Mouse (Mus musculus) embryo, embryonic 10.5 days (tissue): ENCODE data around the gene Ankrd33b.

Source experiments
- DNase-seq: peaks from one replicate; pipeline ENCODE4 v3.0.0-alpha.2; 2015; ENCODE audit warnings: low spot score

Gene Ankrd33b

GRCm38 (mm10) chr15:31367481-31368200 lies at the start of gene Ankrd33b:
Gene Ankrd33b (minus strand): TSS chr15:31367726.
- peak; percentile 70 for DNase-seq

DNA sequence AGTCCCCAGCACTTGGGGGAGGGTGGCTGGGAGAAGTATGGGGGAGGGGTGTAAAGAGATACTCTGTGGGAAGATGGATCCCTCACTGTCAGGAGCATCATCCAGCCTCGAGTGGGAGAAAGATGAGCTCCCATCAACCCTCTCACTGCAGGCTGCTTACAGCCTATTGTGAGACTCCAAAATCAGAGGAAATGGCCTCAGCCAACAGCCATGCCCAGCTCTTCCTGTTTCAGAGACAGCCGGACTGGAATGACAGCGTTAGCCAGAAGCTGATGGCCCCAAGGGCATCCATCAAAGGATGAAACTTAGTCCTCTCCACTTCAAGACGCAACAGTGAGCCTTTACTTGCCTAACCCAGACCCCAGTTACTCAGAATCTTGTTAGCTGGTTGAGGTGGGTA lies 47.7 kb upstream of the Ankrd33b start:
- no peak for DNase-seq

DNA sequence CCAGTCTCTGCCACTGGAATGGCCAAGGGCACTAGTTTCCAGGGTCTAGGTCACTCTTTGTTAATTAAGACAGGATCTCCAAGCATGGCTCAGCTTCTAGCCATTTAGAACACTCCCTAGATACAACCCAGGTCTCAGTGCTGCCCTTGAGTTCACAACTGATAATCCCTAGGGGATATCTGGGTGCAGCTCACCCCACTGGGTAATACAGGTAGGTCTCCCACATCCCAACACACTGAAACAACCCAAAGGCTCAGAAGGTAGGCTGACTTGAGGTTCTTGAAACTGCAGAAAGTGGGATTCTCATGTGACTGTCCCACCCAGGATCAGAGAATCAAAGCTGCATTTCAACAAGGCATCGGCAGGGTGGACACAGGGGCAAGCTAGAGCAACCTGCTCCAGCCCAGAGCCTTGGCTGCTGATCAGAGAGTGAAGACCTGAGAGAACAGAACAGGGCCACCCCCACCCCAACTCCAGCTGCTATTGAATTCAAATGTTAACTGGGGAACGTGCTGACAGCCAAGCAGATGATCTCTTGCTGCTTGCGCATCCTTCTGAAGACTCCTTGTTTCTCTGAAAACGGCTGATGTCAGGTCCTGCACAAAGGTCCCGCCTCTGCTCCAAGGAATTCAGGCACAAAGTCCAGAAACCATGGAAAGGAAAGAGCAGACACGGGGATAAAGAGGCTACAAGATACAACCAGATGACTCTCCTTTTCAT lies 46.8 kb upstream of the Ankrd33b start:
- DNase-seq: no peak

DNA sequence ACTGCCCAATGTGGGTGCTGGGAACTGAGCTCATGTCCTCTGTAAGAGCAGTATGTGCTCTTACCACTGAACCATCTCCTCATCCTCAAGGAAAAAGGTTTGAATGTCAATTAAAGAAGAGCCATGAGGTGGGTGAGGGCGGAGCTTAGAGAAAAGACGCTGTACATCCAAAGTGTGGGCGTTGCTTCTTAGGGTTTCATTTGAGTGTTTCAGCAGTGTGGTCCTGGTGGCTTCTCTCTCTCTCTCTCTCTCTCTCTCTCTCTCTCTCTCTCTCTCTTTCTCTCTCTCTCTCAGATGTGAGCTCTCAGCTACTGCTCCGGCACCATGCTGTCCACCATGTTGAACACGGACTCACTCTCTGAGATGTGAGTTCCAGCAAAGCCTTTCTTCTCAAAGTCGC lies 46.1 kb upstream of the Ankrd33b start:
- DNase-seq: no peak

DNA sequence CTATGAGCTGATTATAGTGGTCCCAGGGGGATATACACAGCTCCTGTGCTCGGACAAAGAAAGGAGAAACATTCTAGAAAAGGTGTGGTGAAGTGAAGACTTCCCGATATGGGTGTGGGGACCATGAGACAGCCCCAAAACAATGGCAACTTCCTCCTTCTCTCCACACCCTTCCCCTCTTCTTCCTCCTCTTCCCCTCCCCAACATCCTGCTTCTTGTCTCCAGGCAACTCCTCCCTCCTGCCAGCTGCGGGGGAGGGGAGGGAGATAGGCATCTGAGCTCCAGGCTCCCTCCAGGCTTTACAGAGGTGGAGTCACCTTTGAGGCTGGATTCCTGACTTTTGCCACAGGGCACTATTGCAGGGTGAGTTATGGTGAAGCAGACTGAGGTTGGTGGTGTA lies 45.4 kb upstream of the Ankrd33b start:
- no peak for DNase-seq

- no peak for DNase-seq
Observed at GRCm38 (mm10) chr15:31412436-31412835, 44.9 kb upstream of the Ankrd33b start.

- no peak for DNase-seq
Observed at GRCm38 (mm10) chr15:31407490-31407889, 40.0 kb upstream of the Ankrd33b start.

GRCm38 (mm10) chr15:31406881-31407280 lies 39.4 kb upstream of the Ankrd33b start:
- DNase-seq: no peak

DNA sequence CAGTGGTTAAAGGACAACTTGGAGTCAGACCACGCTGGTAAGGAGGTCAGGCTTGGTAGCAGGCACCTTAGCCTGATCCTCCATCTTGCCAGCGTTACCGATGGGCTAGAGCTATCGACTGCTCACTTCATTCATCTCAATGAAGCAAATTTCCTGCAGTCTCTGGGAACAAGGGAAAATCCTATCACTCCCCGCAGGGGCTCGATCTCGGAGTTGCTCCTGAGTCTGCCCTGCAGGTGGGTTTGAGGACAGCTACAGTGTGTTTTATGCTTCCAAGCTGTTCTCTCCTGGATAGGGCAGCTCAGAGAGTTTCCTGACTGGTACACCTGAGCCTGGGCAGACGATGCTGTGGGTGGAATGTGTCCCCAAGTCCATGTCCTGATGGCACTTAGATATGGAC lies 36.8 kb upstream of the Ankrd33b start:
- DNase-seq: no peak

DNA sequence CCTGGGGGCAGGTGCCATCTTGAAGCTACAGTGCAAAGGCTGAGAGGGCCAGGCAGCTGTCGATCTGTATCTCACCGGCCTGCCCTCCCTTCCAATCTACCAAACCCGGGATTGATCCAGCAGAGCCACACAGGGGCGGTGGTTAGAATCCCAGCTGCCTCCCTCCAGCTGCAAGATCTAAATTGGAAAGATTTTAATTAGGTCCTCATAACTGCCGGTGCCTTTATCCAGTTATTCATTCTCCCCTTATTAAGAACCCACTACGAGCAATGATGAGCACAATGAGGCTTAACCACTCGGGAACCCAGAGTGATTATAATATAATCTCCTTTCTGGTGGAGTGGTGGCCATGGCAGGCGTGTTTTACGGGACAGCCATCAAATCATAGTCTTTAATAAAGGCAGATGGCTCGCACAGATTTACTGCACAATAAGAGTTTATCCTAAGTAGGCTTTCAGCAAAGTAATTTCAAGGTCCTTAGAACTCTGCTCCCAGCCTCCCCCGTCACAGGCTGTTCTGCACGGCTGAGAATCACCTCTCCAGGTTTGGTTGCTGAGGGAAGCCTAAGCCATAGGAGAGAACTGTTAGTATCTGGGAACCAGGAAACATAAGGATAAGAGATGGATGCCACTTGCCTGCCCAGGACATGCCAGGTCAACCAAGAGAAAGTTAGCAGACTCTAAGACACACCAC lies 34.8 kb upstream of the Ankrd33b start:
- no peak for DNase-seq

DNA sequence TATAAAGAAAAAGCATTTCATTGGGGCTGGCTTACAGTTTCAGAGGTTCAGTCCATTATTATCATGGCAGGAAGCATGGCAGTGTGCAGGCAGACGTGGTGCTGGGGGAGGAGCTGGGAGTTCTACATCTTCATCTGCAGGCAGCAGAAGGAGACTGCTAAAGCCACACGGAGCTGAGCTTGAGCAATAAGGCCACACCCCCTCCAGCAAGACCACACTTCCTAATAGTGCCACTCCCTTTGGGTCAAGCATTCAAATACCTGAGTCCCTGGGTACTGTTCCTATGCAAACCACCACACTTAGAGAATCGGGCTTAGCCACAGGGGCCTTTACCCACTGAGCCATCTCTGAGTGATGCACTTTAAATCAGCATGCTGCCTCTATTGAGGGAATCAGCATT lies 33.4 kb upstream of the Ankrd33b start:
- DNase-seq: no peak

DNA sequence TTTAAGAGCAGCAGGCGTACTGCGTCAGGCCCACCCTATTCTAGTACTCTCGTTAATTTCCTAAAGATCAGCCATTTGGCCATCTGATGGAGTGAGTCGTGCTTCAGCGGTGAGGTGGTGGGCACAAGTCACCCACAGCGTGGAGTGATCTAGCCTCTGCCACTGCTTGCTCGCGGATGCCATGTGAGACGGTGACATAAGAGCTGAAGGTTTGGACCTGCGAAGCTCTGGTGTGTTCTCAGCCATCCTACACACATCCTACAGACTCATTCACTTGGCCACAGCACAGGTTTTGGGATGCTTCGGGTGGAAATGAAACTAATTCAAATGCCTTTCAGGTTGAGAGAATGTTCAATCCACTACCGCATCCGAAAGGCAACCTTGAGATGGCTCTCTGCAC lies 31.2 kb upstream of the Ankrd33b start:
- DNase-seq: no peak

DNA sequence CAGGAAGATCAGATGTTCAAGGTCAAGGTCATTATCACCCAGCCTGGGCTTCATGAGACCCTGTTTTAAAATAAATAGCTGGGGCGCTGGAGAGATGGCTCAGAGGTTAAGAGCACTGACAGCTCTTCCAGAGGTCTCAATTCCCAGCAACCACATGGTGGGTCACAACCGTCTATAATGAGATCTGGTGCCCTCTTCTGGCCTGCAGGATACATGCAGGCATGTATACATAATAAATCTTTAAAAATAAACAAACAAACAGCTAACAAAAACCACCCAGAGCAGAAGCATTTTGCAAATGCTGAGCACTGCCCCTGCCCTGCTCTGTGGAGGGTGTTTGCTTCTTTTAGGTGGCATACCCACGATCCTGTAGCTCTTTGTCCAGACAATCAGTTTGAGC lies 29.9 kb upstream of the Ankrd33b start:
- DNase-seq: no peak

- no peak for DNase-seq
Observed at GRCm38 (mm10) chr15:31396755-31397154, 29.2 kb upstream of the Ankrd33b start.

DNA sequence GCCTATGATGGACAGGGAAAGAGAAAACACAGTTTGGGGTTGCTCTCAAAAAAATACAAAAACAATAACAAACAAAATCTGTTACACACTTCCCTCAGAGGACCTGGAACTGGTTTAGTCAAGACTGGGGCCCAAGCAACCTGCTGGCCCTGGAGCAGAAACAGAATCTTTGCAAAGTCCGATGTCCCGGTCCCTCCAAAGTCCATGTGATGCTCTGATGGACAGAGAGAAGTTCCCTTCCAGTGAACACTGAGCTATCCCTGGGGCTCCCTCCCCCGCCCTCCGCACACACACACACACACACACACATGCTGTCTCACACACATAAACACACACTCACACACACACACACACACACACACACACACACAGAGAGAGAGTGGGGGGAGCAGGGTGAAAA lies 28.5 kb upstream of the Ankrd33b start:
- no peak for DNase-seq

GRCm38 (mm10) chr15:31393402-31393801 lies 25.9 kb upstream of the Ankrd33b start:
- DNase-seq: no peak

- DNase-seq: no peak
Observed at GRCm38 (mm10) chr15:31392705-31393104, 25.2 kb upstream of the Ankrd33b start.

- DNase-seq: no peak
Observed at GRCm38 (mm10) chr15:31392135-31392534, 24.6 kb upstream of the Ankrd33b start.

GRCm38 (mm10) chr15:31381936-31382468 lies 14.5 kb upstream of the Ankrd33b start:
- peak; percentile 26 for DNase-seq

DNA sequence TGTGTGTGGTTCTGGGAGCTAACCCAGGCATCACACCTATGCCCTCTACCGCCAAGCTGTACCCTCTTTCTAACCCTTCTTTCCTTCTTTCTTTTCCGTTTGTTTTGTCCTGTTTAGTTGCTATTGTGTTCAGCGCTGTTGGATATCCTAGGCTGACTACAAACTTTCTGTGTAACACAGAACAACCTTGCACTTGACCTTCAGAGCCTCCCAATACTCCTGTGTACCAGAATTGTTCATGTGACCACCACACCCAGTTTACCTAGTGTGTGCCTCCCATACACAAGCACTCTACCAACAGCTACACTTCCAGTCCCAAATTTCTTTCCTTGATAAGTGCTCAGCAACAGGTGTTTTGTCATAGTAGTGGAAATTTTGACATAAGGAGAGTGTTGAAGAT lies 11.9 kb upstream of the Ankrd33b start:
- no peak for DNase-seq

DNA sequence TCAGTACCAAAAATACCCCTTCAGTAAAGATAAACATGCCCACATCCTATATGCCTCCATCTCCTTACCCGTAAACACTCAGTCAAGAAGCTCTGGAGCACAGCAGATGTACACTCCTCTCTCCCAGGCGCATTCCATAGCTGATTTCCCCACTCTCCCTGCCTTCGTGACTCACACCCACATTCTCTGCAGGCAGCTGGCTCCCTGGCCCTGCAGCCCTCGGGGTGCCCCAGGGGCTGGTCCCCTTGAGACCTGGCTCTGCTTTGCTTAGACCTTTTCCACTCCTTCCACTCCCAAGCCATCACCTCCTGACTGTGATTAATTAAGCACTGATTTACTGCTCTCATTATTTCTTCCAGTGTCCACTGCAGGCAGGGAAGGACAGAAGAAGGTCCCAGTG lies 7.7 kb upstream of the Ankrd33b start:
- no peak for DNase-seq

GRCm38 (mm10) chr15:31369125-31369612 lies 1.6 kb upstream of the Ankrd33b start:
- no peak for DNase-seq

GRCm38 (mm10) chr15:31368556-31368955 lies 1.0 kb upstream of the Ankrd33b start:
- no peak for DNase-seq
